Mouse (Mus musculus) olfactory bulb, adult 2 months (tissue): Measurements from ENCODE around the gene Rad51b. TPM values are rescaled to one million over a fixed set of nuclear protein-coding genes. Genes with fewer than 3 reads are reported as not detected.

Source experiments
- H3K27ac ChIP-seq: fragments of 200-500 bp; 2 replicates; pipeline ENCODE4 v1.5.1; 2012; ENCODE audit warnings: low read depth, low read length; ENCODE audit not compliant: insufficient read depth
- H3K4me1 ChIP-seq: fragments of 200-500 bp; 2 replicates; pipeline ENCODE4 v1.6.1; 2012; ENCODE audit warnings: low read length; ENCODE audit not compliant: control insufficient read depth, insufficient read depth
- H3K4me3 ChIP-seq: fragments of 200-500 bp; 2 replicates; pipeline ENCODE4 v1.5.1; 2012; ENCODE audit warnings: mild to moderate bottlenecking, low read depth, low read length, moderate library complexity; ENCODE audit not compliant: insufficient read depth
- CTCF ChIP-seq: fragments of 200-500 bp; IDR thresholded peaks from 2 replicates; pipeline ENCODE4 v1.5.1; 2012; ENCODE audit warnings: low read depth, mild to moderate bottlenecking, low read length, moderate library complexity; ENCODE audit not compliant: insufficient read depth
- POLR2A ChIP-seq: fragments of 200-500 bp; IDR thresholded peaks from 2 replicates; pipeline ENCODE4 v1.6.1; 2012; ENCODE audit warnings: mild to moderate bottlenecking, low read depth, low read length, moderate library complexity; ENCODE audit not compliant: insufficient read depth
- WGBS: fragments of 180-500 bp; shearing (Covaris S2); methylation state at CpG from one replicate; pipeline ENCODE4 v1.1.7; 2018; 5-methylcytosine and 5-hydroxymethylcytosine counted together
- polyA plus RNA-seq: library from polyadenylated mRNA; stranded (reverse); fragments of >200 nt; gene quantifications from 2 replicates; pipeline ENCODE4 v1.2.4, GENCODE M21; 2012; ENCODE audit warnings: low replicate concordance; ENCODE audit not compliant: missing spikeins, insufficient read depth, insufficient read length

Rad51b gene
- polyA plus RNA-seq, 1 experiment, result not detected

DNA sequence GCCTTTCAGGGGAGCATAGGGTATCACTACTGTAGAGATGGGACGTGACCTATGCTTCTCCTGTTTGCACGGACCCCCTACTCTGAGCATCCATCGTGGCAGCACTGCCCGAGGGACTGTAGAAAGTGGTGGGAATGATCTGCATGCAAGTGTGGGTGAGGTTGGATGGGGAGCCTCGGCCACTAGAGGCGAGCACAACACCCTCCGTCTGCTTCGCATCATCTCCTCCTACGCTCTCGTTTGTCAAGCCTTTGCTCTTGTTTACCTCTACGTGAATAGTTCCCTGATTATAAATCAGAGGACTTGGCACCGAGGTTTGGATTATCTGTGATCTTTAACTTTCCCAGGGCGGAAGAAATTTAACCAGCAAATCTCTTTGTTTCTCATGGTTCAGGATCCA lies 551.5 kb downstream of the Rad51b start:
- 73% methylated on average over 13 of the region's 13 CpGs for WGBS

DNA sequence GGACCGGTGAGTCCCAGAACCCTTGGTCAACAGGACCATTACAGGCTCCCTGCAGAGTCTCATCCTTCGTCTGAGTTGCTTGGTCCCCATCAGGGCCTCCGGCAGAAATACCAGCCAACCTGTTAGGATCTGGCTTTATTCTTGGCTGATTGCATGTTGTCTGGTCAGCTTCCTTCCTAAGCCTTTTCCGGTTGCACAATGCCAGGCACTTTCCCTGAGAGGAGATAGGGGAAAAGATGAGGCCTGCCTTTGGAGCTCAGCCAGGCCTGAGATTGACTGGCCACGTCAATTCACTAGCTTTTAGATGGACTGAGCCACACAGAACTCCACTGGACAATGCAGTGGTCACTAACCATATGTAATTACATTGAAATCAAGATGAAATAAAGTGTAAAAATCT lies 552.9 kb downstream of the Rad51b start:
- H3K27ac ChIP-seq, result no peak overlapping the region
- H3K4me3 ChIP-seq, result no peak overlapping the region
- peaks cover 10% of the 10 kb centered on the region for H3K4me1 ChIP-seq
- WGBS, result 89% methylated on average over 5 of the region's 5 CpGs
- no peak for TF ChIP-seq CTCF
- TF ChIP-seq POLR2A, result no peak

More for the DNA sequence above, 551.5 kb downstream of the Rad51b start:
- no peak overlapping the region for H3K4me3 ChIP-seq
- peaks cover 11% of the 10 kb centered on the region for H3K4me1 ChIP-seq
- TF ChIP-seq POLR2A (no peak), CTCF (no peak)
- no peak overlapping the region for H3K27ac ChIP-seq

DNA sequence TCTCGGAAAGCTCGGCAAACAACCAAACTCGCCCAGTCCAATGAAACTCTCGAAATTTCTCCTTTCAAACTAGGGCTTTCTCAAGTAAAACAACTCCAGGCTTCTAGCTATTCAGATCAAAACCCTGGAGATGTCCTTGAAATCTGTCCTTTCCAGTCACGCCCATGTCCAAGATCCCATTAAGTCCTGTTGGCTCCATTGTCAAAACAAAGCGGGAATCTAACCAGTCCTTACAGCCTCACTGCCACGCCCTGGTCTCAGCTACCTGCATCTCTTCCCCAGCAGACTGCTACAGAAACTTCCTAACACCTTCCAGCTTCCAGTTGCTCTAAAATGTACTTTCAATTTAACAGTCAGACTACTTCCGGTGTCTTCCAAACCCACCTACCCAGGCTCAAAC lies 554.8 kb downstream of the Rad51b start:
- 96% methylated on average over 8 of the region's 8 CpGs for WGBS
- TF ChIP-seq CTCF (no peak), POLR2A (no peak)
- H3K27ac ChIP-seq, result no peak overlapping the region
- H3K4me3 ChIP-seq, result no peak overlapping the region
- peaks cover 16% of the 10 kb centered on the region for H3K4me1 ChIP-seq

DNA sequence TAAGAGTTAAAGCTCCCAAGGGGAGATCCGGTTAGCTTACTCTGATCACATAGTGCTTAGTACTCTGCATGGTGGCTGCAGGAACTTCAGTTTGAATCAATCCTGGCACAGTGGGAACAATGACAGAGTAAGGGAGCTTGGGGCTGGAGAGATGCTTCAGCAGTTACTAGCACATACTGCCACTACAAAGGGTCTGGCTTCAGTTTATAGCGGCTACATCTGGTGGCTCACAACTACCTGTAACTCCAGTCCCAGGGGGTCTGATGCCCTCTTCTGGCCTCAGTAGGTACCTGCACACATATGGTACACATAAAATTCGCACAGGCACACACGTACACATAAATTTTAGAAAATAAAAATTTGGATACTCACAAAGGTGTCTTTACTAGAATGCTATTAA lies 555.5 kb downstream of the Rad51b start:
- Histone ChIP-seq H3K4me1 (peaks cover 14% of the 10 kb centered on the region), H3K4me3 (no peak overlapping the region), H3K27ac (no peak overlapping the region)
- no peak for TF ChIP-seq POLR2A
- TF ChIP-seq CTCF, result no peak
- WGBS, result over 99% methylated on average over 4 of the region's 4 CpGs

DNA sequence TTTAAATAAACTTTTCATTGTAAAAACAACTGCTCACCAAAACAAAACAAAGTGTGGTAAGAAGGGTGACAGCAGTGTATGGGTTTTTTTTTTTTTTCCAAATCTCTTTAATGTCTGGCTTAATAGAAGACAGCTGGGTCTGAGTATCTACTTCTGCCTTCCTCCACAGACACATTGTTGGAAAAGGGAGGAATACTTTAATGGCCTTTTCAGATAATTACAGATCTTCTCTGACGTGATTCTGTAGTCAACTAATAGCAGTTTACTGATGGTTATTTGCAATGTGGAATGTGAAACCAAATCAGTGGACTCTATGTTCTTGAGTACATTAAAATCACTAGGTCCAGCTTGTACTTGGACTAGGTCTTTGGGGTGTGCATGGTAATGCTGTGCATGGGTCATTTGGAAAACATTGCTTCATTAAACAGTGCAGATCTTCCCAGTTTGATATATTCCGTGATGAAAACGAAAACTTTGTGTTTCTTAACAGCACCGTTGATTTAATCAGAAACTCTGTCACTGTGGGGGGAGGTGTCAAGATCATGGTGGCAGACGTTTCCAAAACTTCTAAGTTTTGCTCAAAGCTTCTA lies 556.9 kb downstream of the Rad51b start:
- Histone ChIP-seq H3K4me3 (no peak overlapping the region), H3K27ac (no peak overlapping the region), H3K4me1 (peaks cover 14% of the 10 kb centered on the region)
- 54% methylated on average over 5 of the region's 5 CpGs for WGBS
- TF ChIP-seq CTCF (no peak), POLR2A (no peak)

DNA sequence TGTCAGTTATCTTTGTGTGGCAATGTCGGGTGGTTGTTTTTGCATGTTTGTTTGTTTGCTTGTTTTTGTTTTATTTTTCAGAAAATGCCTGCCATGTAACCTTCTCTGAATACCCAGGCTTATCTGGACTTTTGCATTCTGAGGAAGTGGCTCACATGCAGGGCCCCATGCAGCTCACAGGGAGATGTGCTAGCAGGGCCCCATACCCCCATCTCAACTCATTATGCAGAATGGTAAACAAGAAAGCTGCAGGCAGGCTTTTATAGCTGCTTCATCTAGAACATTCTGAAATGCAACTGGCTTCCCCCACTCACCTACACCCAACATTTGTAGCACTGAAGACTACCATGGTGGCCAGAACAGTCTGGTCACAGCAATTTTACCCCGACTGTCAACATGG lies 557.4 kb downstream of the Rad51b start:
- Histone ChIP-seq H3K27ac (no peak overlapping the region), H3K4me1 (peaks cover 14% of the 10 kb centered on the region), H3K4me3 (no peak overlapping the region)
- 87% methylated on average over 2 of the region's 2 CpGs for WGBS
- no peak for TF ChIP-seq POLR2A
- no peak for TF ChIP-seq CTCF

DNA sequence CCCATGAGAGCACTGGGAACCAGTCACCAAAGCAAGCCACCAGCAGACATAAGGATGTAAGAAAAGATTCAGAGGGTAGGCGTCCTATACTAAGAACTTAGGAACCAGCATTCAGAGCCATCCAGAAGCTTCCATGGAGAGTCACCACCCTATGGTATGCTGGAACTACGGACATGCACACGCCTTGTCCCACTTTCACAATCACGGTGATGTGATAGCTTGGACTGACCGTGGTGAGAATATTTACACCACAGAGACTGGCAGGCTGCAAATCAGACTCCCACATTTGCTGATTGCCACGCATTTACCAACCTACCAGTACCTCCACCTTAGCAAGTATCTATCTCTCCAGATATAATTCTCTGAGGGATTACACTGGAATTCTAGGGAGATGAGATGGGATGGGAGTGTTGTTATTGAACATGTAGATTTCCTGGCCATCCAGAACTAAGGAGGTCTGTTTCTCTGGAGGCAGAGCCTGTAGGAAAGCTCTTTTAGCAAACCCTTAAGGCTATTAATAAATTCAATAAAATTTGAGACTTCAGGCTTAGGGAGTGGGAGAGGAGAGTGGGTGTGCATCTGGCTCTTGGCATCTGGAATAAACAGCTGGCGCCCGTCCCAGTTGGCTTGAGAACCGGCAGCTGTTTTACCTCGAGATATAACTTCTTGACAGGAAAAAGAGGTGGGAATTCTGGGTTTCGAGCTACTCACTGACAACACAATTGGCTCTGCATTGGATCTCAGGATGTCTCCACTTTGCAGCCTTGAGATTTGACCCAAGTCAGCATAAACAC lies 559.2 kb downstream of the Rad51b start:
- WGBS, result 71% methylated on average over 11 of the region's 11 CpGs
- no peak overlapping the region for H3K4me3 ChIP-seq
- no peak for TF ChIP-seq POLR2A
- TF ChIP-seq CTCF, result no peak
- H3K27ac ChIP-seq, result no peak overlapping the region
- peaks cover 14% of the 10 kb centered on the region for H3K4me1 ChIP-seq

DNA sequence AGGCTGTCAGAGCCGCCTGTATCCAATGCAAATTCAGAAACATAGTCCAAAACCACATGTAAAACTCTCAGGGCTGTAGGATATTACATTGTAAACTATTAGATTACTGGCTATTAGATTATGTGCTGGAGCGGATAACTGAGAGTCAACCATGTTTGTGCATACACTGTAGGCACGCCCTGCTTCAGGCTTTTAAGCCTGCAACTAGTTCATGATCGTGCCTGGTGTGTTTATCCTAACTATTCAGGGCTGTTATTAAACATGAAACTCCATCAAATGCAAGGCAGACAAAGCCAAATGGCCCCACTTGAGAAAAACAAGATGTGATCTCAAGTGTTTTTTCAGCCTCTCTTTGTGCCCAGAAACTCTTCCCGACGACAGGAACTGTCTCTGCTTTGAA lies 560.6 kb downstream of the Rad51b start:
- H3K4me1 ChIP-seq, result peaks cover 14% of the 10 kb centered on the region
- no peak for TF ChIP-seq POLR2A
- no peak for TF ChIP-seq CTCF
- 82% methylated on average over 6 of the region's 6 CpGs for WGBS
- H3K27ac ChIP-seq, result no peak overlapping the region
- no peak overlapping the region for H3K4me3 ChIP-seq

DNA sequence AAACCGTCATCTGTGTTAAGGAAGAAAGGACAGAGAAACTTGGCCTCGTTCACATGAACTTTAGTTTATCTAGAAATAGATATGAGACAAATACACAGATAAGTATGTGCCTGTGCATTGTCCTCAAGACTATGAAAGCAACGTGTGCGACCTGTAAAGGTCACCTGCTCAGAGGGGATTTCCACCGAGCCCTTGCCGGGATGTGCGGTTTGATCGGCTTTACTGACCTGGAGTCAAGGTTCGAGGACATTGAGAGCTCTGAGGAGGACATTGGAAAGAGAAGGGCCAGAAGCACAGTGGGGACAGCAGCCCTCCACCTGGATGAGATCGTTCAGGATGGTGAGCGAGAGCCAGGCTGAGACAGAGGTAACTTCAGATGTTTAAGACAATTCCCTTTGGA lies 561.3 kb downstream of the Rad51b start:
- 97% methylated on average over 11 of the region's 11 CpGs for WGBS

More for the DNA sequence above, 561.3 kb downstream of the Rad51b start:
- H3K4me1 ChIP-seq, result peaks cover 12% of the 10 kb centered on the region
- H3K27ac ChIP-seq, result no peak overlapping the region
- no peak for TF ChIP-seq POLR2A
- no peak for TF ChIP-seq CTCF
- H3K4me3 ChIP-seq, result no peak overlapping the region
